Mouse (Mus musculus): ENCODE measurements around the gene Adora2b. TPM values are rescaled to one million over a fixed set of nuclear protein-coding genes. Genes with fewer than 3 reads are reported as not detected.

Gene Adora2b
- total RNA-seq (2017): 0.74 and 0.81 TPM in 2 replicates

DNA sequence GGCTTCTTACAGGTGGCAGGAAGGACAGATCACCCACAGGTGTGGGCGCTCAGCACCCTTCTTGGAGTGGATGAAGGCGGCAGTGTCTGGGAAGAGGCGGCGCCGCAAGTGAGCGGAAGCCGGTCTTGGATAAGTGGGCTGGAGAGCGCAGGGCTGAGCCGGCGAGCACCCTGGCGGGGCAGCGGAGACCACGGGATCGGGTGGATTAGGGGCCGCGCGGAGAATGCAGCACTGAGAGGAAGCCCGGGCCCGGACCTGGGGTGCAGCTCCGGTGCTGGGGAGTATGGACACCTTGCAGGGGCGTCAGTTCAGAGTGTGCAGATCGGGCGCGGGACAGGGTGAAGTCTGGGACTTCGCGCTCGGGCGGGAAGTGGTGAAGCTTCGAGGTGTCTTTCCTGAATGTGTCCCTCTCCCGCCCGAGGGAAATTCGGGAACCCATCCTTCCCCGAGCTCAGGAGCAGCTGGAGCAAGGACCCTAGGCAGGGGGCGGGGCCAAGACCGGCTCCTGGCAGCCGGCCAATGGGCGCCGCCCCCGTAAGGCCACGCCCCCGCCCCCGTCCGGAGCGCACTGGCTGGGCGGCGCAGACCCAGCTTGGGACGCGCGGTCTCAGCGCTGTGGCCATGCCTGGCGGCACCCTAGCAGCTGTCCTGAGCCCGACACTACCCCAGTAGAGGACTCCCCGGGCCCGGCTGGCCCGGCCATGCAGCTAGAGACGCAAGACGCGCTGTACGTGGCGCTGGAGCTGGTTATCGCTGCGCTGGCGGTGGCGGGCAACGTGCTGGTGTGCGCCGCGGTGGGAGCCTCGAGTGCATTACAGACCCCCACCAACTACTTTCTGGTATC is at the start of gene Adora2b:
Gene Adora2b, plus strand, starts transcription at position 584 of the 844 bp plus-strand sequence.
- no peak for ATAC-seq (ENCODE audit: extremely low read depth, insufficient number of reproducible peaks, low FRiP score, poor library complexity, severe bottlenecking)

DNA sequence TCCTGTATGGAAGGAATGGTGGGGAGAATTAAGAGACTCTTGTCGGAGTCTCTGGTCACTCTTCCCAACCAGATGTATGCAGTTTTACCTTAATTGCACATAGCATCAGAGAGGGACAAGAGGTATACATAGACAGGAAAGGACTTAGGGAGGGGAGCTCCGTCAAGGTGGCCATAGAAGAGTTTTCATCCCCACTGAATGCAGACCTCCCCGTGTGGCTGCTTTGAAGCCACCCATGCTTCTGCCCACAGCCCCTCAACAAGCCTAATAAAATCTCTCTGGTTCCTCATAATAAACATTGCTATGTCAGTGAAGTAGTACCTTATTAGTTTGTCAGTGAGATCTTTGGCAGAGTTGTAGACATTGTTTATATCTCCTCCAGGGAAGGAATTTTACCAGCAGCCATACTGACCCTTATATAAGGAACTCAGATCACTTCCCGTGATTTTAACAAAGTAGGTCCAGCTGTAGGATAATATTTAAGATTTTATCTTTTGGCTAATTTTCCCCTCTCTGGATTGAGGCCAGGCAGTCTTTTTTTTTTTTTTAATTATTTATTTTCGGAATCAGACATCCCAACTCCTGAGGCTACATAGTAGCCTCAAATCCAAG is 47.8 kb upstream of the Adora2b start:
- ATAC-seq (ENCODE audit: extremely low read depth, insufficient number of reproducible peaks, low FRiP score, poor library complexity, severe bottlenecking): no peak

- no peak for ATAC-seq (ENCODE audit: extremely low read depth, insufficient number of reproducible peaks, low FRiP score, poor library complexity, severe bottlenecking)
These were observed 46.1 kb upstream of the Adora2b start for GRCm38 (mm10) chr11:62202645-62203044.

DNA sequence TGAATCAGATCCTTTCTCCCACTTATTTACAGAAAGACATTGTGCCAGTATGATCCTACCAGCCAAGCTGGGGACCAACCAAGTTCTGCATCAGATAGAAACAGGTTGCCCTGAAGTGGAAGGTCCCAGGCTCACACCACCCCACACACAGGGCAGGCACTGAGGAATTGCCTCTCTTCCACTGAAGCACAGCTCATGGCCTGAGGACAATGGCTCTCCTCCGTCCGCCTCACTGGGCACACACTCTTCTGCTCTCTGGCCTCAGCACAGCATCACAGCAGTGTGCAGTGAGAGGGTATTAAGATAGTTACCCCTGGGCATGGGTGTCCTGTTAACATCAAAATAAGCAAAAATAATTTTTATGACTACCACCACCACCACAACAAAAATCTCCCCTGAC is 39.7 kb upstream of the Adora2b start:
- ATAC-seq (ENCODE audit: extremely low read depth, insufficient number of reproducible peaks, low FRiP score, poor library complexity, severe bottlenecking): no peak

DNA sequence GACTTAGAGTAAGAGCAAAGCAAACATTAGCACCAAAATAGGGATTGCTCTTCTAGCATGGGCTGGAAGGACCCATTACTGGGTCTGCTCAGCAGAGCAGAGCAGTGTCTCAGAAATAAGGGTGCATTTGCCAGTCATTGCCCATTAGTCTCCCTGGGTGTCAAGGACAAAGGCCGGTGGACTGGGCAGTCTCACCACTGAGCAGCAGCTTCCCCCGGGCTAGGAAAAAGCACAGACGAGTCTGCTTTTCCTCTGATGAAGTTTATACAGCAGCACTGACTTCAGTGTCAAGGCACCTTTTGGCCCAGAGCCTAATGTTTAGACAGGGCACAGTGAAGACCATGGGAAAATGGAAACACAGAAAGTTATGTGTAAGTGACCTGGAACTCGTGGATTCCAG is 38.9 kb upstream of the Adora2b start:
- no peak for ATAC-seq (ENCODE audit: extremely low read depth, insufficient number of reproducible peaks, low FRiP score, poor library complexity, severe bottlenecking)

DNA sequence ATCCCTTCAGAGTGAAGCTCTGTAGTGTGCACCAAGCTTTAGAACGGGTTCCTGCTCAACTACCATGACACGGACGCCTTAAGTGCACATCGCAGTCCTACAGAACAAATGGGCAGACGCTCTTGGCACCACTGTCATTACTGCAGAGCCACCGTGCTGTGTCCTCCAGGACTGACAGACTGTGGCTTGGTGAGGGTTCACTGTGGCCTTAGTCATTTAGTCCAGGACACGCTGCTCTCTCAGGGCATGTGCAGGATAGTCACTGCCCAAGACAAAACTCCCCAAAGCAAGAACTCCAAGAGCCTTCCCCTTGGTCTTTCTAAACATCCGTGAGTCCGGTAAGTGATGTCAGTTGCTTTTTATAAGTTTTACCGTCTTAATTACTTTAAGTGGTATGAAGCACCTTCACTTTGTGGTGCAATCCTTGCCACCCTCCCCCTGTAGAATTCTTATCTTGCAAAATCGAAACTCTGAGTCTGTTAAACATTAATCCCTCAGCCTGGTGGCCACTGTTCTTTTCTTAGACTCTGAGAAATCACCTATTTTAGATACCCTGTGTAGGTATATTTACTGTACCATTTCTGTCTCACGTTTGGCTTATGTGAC is 35.3 kb upstream of the Adora2b start:
- ATAC-seq (ENCODE audit: extremely low read depth, insufficient number of reproducible peaks, low FRiP score, poor library complexity, severe bottlenecking): no peak

GRCm38 (mm10) chr11:62215107-62215506 is 33.7 kb upstream of the Adora2b start:
- ATAC-seq (ENCODE audit: extremely low read depth, insufficient number of reproducible peaks, low FRiP score, poor library complexity, severe bottlenecking): no peak

DNA sequence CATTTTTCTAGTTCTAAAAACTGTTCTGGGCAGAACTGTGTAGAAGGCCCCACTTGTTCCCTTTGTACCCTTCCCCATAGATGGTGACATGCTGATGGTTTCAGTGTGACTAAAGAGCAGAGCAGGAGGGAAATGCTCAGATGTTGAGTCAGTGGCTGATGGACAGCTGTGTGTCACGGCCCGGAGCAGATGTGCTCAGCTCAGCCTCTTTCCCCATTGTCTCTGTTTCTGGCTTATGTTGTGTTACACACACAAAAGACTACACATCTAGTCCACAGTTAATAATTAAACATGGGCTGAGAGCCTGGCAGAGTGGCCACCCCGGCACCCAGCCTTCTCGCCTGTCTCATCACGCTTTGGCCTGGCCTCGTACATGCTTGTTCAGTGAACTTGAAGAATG is 31.0 kb upstream of the Adora2b start:
- no peak for ATAC-seq (ENCODE audit: extremely low read depth, insufficient number of reproducible peaks, low FRiP score, poor library complexity, severe bottlenecking)

- ATAC-seq (ENCODE audit: extremely low read depth, insufficient number of reproducible peaks, low FRiP score, poor library complexity, severe bottlenecking): no peak
These were observed 27.9 kb upstream of the Adora2b start for GRCm38 (mm10) chr11:62220756-62221510.

GRCm38 (mm10) chr11:62223416-62223815 is 25.4 kb upstream of the Adora2b start:
- ATAC-seq (ENCODE audit: extremely low read depth, insufficient number of reproducible peaks, low FRiP score, poor library complexity, severe bottlenecking): no peak

GRCm38 (mm10) chr11:62223962-62224361 is 24.8 kb upstream of the Adora2b start:
- 0 out of 2 replicates have a peak, but pooled peaks have one; percentile 23 for ATAC-seq (ENCODE audit: extremely low read depth, insufficient number of reproducible peaks, low FRiP score, poor library complexity, severe bottlenecking)

GRCm38 (mm10) chr11:62224797-62225196 is 24.0 kb upstream of the Adora2b start:
- ATAC-seq (ENCODE audit: extremely low read depth, insufficient number of reproducible peaks, low FRiP score, poor library complexity, severe bottlenecking): no peak

DNA sequence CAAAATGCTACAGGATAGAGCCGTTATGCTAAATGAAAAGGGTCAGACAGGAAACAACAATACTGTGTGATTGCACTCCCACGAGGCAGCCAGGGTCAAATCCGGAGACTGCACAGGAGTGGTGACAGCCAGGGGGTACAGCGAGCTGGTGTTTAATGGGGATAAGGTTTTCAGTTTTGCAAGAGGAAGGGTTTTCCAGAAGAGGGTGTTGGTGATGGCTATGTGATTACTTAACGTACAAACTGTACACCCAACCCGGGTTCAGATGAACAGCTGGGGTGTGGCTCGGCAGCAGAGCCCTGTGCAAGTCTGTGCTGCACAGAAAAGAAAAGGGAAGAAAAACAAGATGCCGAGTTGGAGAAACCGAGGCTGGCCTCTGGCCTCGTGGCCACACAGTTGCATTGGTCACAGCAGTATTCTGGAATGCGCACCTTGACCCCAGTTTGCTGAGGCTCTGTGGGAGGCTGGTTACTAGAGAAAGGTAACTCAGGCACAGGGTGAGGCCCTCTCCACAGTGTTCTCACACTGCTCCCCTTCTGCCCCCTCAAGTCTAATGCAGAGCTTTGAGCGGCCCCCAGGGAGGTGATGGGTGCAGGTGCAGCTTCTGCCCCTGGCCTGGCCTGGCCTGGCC is 8.0 kb upstream of the Adora2b start:
- ATAC-seq (ENCODE audit: extremely low read depth, insufficient number of reproducible peaks, low FRiP score, poor library complexity, severe bottlenecking): no peak

GRCm38 (mm10) chr11:62243871-62244270 is 4.9 kb upstream of the Adora2b start:
- ATAC-seq (ENCODE audit: extremely low read depth, insufficient number of reproducible peaks, low FRiP score, poor library complexity, severe bottlenecking): no peak

DNA sequence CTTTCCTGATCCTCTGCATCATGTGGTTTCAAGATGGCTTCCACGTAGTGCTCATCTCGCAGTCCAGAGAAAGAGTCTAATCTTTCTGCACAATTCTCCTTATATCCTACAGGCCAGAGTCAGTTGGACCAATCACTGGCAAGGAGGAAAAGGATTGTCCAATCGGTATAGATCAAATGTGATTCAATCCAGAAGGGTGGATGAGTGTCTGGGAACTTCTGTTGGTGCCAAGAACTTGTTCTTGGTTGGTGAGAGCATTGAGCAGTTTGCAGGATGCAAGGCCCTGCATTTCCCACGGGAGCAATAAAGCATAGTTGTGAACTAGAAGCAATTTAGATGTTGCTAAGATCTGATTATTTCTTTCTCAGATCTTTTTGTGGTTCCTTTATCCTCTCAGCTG is 4.3 kb upstream of the Adora2b start:
- ATAC-seq (ENCODE audit: extremely low read depth, insufficient number of reproducible peaks, low FRiP score, poor library complexity, severe bottlenecking): no peak

- no peak for ATAC-seq (ENCODE audit: extremely low read depth, insufficient number of reproducible peaks, low FRiP score, poor library complexity, severe bottlenecking)
These were observed 904 bp upstream of the Adora2b start for GRCm38 (mm10) chr11:62247759-62248400.

GRCm38 (mm10) chr11:62249266-62250037 is 668 bp downstream of the Adora2b start:
- no peak for ATAC-seq (ENCODE audit: extremely low read depth, insufficient number of reproducible peaks, low FRiP score, poor library complexity, severe bottlenecking)

DNA sequence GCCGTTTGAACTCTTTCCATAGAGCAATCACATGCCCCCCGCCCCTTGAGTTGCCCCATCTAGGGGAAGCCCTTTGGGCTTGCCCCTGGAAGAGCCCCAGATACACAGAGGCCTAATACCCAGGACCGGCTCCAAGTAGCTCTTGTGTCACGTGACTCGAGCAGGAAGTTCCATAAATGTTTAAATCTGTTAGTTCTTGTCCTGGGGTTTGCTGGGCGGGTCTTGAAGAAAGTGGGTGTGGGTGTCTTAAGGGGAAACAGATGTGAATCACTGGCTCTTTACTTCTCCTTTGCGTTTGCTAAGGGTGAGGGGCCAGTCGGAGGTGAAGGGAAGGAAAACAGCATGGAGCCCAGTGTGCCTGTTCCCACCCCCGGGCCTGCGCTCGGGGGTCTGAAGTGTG is 2.3 kb downstream of the Adora2b start:
- no peak for ATAC-seq (ENCODE audit: extremely low read depth, insufficient number of reproducible peaks, low FRiP score, poor library complexity, severe bottlenecking)

All from neutrophil, adult 5-6 weeks (primary cell).